9 mouse cellular contexts compared by ENCODE assay signal in the genomic region with DNA sequence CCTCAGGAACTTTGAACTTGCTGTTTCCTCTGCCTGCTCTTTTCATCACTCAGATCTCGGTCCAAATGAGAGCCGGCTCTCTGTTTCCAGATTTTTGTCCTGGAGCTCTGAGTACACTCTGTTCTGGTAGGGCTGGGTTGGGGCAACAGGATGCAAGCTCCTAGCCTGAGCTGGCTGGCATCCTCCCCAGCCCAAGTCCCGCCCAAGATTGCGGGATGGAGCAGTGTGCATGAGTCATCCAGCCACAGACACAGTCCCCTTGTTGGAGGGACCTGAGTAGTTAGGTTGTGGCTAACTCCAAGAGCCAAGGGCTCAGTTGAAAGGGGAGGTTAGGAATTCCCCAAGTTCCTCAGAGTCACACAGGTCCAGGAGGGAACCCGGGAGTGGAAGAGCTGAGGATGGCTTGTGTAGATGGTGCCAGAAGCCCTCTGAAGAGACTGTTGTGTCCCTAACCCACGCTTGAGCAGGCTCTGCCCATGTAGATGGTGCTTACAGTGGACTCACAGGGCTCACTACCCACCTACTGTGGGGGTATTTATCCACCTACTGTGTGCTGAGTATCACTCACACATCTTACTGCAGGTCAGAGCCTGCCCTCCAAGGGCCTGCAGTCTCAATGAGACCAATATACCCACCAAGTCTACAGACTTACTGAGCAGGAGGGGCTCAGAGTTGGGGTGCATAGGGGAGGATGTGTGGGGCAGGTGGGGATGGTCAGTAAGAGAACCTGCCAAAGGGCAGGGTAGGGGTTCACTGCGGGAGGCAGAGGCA. TPM values are rescaled to one million over a fixed set of nuclear protein-coding genes. Genes with fewer than 3 reads are reported as not detected.
A peak's percentile ranks its signal among the peaks of the same experiment; 100 is the strongest.
DNase-seq lines count a peak whose midpoint lies in the region; ATAC-seq and TF ChIP-seq lines count a peak whose summit lies in the region.
"Had no signal": no experiment of that assay in that cellular context is flagged by ENCODE, and none has a peak within 500 bp of the region (broad histone marks: within the 10 kb centered on the region; RNA-seq: fewer than 3 reads in every experiment).

No protein-coding gene starts in this region.

- TF ChIP-seq CTCF in CH12.LX (conservative IDR thresholded peaks at IDR 0.05 in 1 of 2, IDR thresholded peaks at IDR 0.05 in 1 of 2; ENCODE audit: low read depth in 2 of 2, low read length in 2 of 2): no peak
- no peak for TF ChIP-seq CTCF in gastrocnemius, adult 2 months (IDR thresholded peaks at IDR 0.05)
- TF ChIP-seq CTCF in lung, adult 2 months (IDR thresholded peaks at IDR 0.05; ENCODE audit: insufficient read depth, low read length): no peak

- H3K9ac ChIP-seq in kidney, embryonic 16.5 days (replicated peaks; ENCODE audit: low read length): no peak overlapping the region
- no peak overlapping the region for H3K9ac ChIP-seq in CH12.LX (ENCODE audit: insufficient read depth, low read depth)
- no peak overlapping the region for H3K9ac ChIP-seq in midbrain, embryonic 16.5 days (ENCODE audit: low read depth, low read length)

- no peak for TF ChIP-seq EP300 in CH12.LX (IDR thresholded peaks at IDR 0.05; ENCODE audit: low read length)

- H3K9me3 ChIP-seq in kidney, embryonic 16.5 days (ENCODE audit: low read length): no peaks in the 10 kb centered on the region
- H3K9me3 ChIP-seq in CH12.LX (replicated peaks; ENCODE audit: low read length): peaks cover under 1% of the 10 kb centered on the region
- no peaks in the 10 kb centered on the region for H3K9me3 ChIP-seq in midbrain, embryonic 16.5 days (replicated peaks; ENCODE audit: control insufficient read depth, low read length, poor library complexity, severe bottlenecking)
- H3K9me3 ChIP-seq: G1E had no signal

- dilution Hi-C loops in CH12.LX (cut with MboI; ENCODE audit: extremely low pct_ligation_motif_present, extremely low pct_unique_long_range_greater_than_20kb, low sequenced_read_pairs): no loop called here

- no peak for TF ChIP-seq POLR2A in CH12.LX (IDR thresholded peaks at IDR 0.05; ENCODE audit: low read depth, low read length)
- peak; percentile 86; the same call in 1 of the 2 replicates for TF ChIP-seq POLR2A in lung, adult 2 months (IDR thresholded peaks at IDR 0.05; ENCODE audit: borderline replicate concordance, extremely low read depth, low read depth, low read length)

- no peaks in the 10 kb centered on the region for H3K79me2 ChIP-seq in CH12.LX (replicated peaks; ENCODE audit: control insufficient read depth, extremely low read depth, insufficient read depth, poor library complexity, severe bottlenecking)

- no peak for TF ChIP-seq RAD21 in CH12.LX (IDR thresholded peaks at IDR 0.05; ENCODE audit: low read depth, low read length)

- no peak overlapping the region for H3K4me3 ChIP-seq in kidney, embryonic 16.5 days (ENCODE audit: low read length)
- H3K4me3 ChIP-seq in CH12.LX (replicated peaks in 1 of 3; ENCODE audit: low read depth in 2 of 3, low read length in 2 of 3, poor library complexity in 1 of 3): no peak overlapping the region
- no peak overlapping the region for H3K4me3 ChIP-seq in gastrocnemius, adult 2 months
- H3K4me3 ChIP-seq in lung, adult 2 months (replicated peaks; ENCODE audit: extremely low read depth, low read depth, low read length): no peak overlapping the region
- H3K4me3 ChIP-seq in midbrain, embryonic 16.5 days (ENCODE audit: low read depth, low read length): no peak overlapping the region

- in situ Hi-C loops in CH12.LX (cut with MboI; ENCODE audit: low pct_ligation_motif_present, low pct_unique_long_range_greater_than_20kb, low sequenced_read_pairs): loop anchor here (5.0 kb wide), 1 partner anchor 88 kb away; no protein-coding TSS in a partner anchor

- no peak overlapping the region for H3K27ac ChIP-seq in kidney, embryonic 16.5 days (ENCODE audit: low read length)
- H3K27ac ChIP-seq in CH12.LX (ENCODE audit: insufficient read depth, low read depth): 0 out of 2 replicates have a peak overlapping the region, but pooled peaks have one; percentile 2
- peak overlapping the region; percentile 84 for H3K27ac ChIP-seq in gastrocnemius, adult 2 months
- no peak overlapping the region for H3K27ac ChIP-seq in midbrain, embryonic 16.5 days (ENCODE audit: low read length)

- H3K36me3 ChIP-seq in kidney, embryonic 16.5 days (ENCODE audit: insufficient read depth, low read length): no peaks in the 10 kb centered on the region
- no peaks in the 10 kb centered on the region for H3K36me3 ChIP-seq in CH12.LX (replicated peaks in 1 of 2; ENCODE audit: control insufficient read depth in 1 of 2, insufficient read depth in 1 of 2, low read length in 1 of 2)
- no peaks in the 10 kb centered on the region for H3K36me3 ChIP-seq in midbrain, embryonic 16.5 days (ENCODE audit: control insufficient read depth, insufficient read depth, low read length)
- H3K36me3 ChIP-seq: G1E had no signal

- WGBS in kidney, embryonic 16.5 days: 77% methylated on average over 7 of the region's 7 CpGs
- 30% methylated on average over 7 of the region's 7 CpGs for WGBS in lung, adult 2 months
- WGBS in midbrain, embryonic 16.5 days: 86% methylated on average over 7 of the region's 7 CpGs

- DNase-seq in kidney, adult 11 months: peak; percentile 33
- DNase-seq in CH12.LX (ENCODE audit: extremely low read depth): no peak
- peak; percentile 89 for DNase-seq in gastrocnemius, adult 2 months
- peak; percentile 69 for DNase-seq in lung, adult 2 months
- peak; percentile 52 for DNase-seq in urinary bladder, postnatal 25 days (ENCODE audit: low spot score)
- DNase-seq in B cell, adult 2 months: no peak

- H3K4me2 ChIP-seq in kidney, embryonic 16.5 days (replicated peaks; ENCODE audit: low read depth, low read length): no peak overlapping the region
- no peak overlapping the region for H3K4me2 ChIP-seq in CH12.LX (ENCODE audit: insufficient read depth, low read depth, poor library complexity, severe bottlenecking)
- no peak overlapping the region for H3K4me2 ChIP-seq in midbrain, embryonic 16.5 days (ENCODE audit: low read length)

- ATAC-seq in kidney, embryonic 16.5 days (ENCODE audit: low FRiP score, low TSS enrichment): no peak
- ATAC-seq in midbrain, embryonic 16.5 days: no peak

- no peaks in the 10 kb centered on the region for H3K4me1 ChIP-seq in kidney, embryonic 16.5 days (ENCODE audit: insufficient read depth, low read length)
- peaks cover 29 to 39% of the 10 kb centered on the region in 2 experiments for H3K4me1 ChIP-seq in CH12.LX (ENCODE audit: control insufficient read depth in 1 of 2, insufficient read depth in 2 of 2)
- peaks cover 13% of the 10 kb centered on the region for H3K4me1 ChIP-seq in lung, adult 2 months (ENCODE audit: control insufficient read depth, insufficient read depth, low read length)
- H3K4me1 ChIP-seq in midbrain, embryonic 16.5 days (ENCODE audit: control insufficient read depth, insufficient read depth, low read length): no peaks in the 10 kb centered on the region

- H3K27me3 ChIP-seq in kidney, embryonic 16.5 days (ENCODE audit: insufficient read depth, low read length): no peaks in the 10 kb centered on the region
- no peaks in the 10 kb centered on the region for H3K27me3 ChIP-seq in CH12.LX (replicated peaks)
- no peaks in the 10 kb centered on the region for H3K27me3 ChIP-seq in midbrain, embryonic 16.5 days (ENCODE audit: control insufficient read depth, insufficient read depth, low read depth, low read length)

- intact Hi-C loops in gastrocnemius, adult 2 months (cut with DNase I): loop anchor here (5.0 kb wide), 1 partner anchor 43 kb away; no protein-coding TSS in a partner anchor

TF ChIP-seq in CH12.LX, 34 proteins besides CTCF, POLR2A, EP300 and RAD21:
- TF ChIP-seq ZKSCAN1 (IDR thresholded peaks at IDR 0.05; ENCODE audit: borderline replicate concordance, low read depth, low read length) (peak; percentile 68), USF1 (IDR thresholded peaks at IDR 0.05; ENCODE audit: low read depth, low read length) (no peak), MAX (IDR thresholded peaks at IDR 0.05; ENCODE audit: low read length) (no peak), USF2 (conservative IDR thresholded peaks at IDR 0.05; ENCODE audit: low read depth, low read length) (no peak), NELFE (IDR thresholded peaks at IDR 0.05; ENCODE audit: low read depth, low read length) (no peak), MXI1 (IDR thresholded peaks at IDR 0.05; ENCODE audit: low read depth, low read length) (0 out of 2 replicates have a peak, but pooled peaks have one; percentile 30), BHLHE40 (IDR thresholded peaks at IDR 0.05; ENCODE audit: low read depth, low read length) (no peak), SMC3 (IDR thresholded peaks at IDR 0.05; ENCODE audit: low read depth, low read length) (no peak), MAZ (IDR thresholded peaks at IDR 0.05; ENCODE audit: low read depth, low read length) (no peak), ETS1 (conservative IDR thresholded peaks at IDR 0.05; ENCODE audit: low read depth, low read length) (0 out of 2 replicates have a peak, but pooled peaks have one; percentile 11), TCF12 (IDR thresholded peaks at IDR 0.05; ENCODE audit: low read depth, low read length) (no peak)

RNA-seq across cellular contexts. Expression of a gene that starts 17.0 kb away (rescaled TPM):
- 0.87 and 1.1 TPM in 2 replicates for polyA plus RNA-seq in kidney, embryonic 16.5 days (2015; fragmentation: Nextera tagmentation; extraction: Ambion mirVana)
- 51.4 and 58.2 TPM in 2 replicates for total RNA-seq in CH12.LX (2012; rRNA removed)
- 21.9 and 25.6 TPM in 2 replicates for total RNA-seq in CH12.LX (2014; rRNA removed)
- 50.3 and 60.1 TPM in 2 replicates for polyA plus RNA-seq in CH12.LX (2012; ENCODE audit: insufficient read length, low read depth)
- total RNA-seq in gastrocnemius, adult 2 months (2021): 1 to 10 TPM; 7.8 to 7.9 TPM
- polyA plus RNA-seq in lung, adult 2 months (2012; rRNA removed): 23.6 and 33.3 TPM in 2 replicates
- polyA plus RNA-seq in midbrain, embryonic 16.5 days (2015; fragmentation: Nextera tagmentation; extraction: Ambion mirVana): 0.48 and 0.65 TPM in 2 replicates

Comparison
In these comparisons a context has a peak if more than half of its experiments do, and no peak if none do; other contexts are left out.
1. DNase-seq: peak in kidney, adult 11 months (single experiment), gastrocnemius, adult 2 months (single experiment), lung, adult 2 months (single experiment) and urinary bladder, postnatal 25 days (single experiment); none in CH12.LX (single experiment) and B cell, adult 2 months (0 of 2).
2. H3K27ac ChIP-seq: peak in CH12.LX (single experiment) and gastrocnemius, adult 2 months (single experiment); none in kidney, embryonic 16.5 days (single experiment) and midbrain, embryonic 16.5 days (single experiment).
3. RNA of a gene that starts 17.0 kb away (polyA plus RNA-seq): 50.3 to 60.1 TPM in CH12.LX and 23.6 to 33.3 TPM in lung, adult 2 months; 0.87 to 1.1 TPM in kidney, embryonic 16.5 days and 0.48 to 0.65 TPM in midbrain, embryonic 16.5 days; every median in the first group is over 10 times any median in the second.